9 mouse cellular contexts compared by ENCODE assay signal in the genomic region with DNA sequence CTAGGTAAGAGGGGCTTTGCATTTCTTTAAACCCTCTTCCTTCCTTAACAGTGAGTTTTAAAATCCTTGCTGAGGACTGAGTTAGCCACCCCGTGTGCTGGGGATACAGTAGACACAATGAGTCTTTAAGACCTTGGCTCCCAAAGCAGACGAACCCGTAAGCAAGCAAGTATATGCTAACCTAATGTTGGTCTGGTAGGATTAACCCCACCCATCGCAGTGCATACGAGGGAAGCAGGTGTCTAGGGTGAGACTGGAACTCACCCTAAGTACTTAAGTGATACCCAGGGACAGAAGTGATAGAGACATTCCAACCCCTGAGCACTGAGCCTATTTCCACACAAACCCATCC. TPM values are rescaled to one million over a fixed set of nuclear protein-coding genes. Genes with fewer than 3 reads are reported as not detected.
DNase-seq lines count a peak whose midpoint lies in the region; ATAC-seq and TF ChIP-seq lines count a peak whose summit lies in the region.
"Had no signal": no experiment of that assay in that cellular context is flagged by ENCODE, and none has a peak within 500 bp of the region (broad histone marks: within the 10 kb centered on the region; RNA-seq: fewer than 3 reads in every experiment).

No protein-coding gene starts in this region.

- TF ChIP-seq CTCF in hindbrain, postnatal 0 days (IDR thresholded peaks at IDR 0.05; ENCODE audit: low read depth) = no peak

- H3K27me3 ChIP-seq in kidney, embryonic 15.5 days = no peaks in the 10 kb centered on the region
- peaks cover 7% of the 10 kb centered on the region; the same call in 1 of the 2 replicates for H3K27me3 ChIP-seq in forebrain, embryonic 10.5 days (ENCODE audit: poor library complexity, severe bottlenecking)
- H3K27me3 ChIP-seq in hindbrain, postnatal 0 days (ENCODE audit: insufficient read depth, low read length) = no peaks in the 10 kb centered on the region
- no peaks in the 10 kb centered on the region for H3K27me3 ChIP-seq in midbrain, embryonic 16.5 days (ENCODE audit: control insufficient read depth, insufficient read depth, low read depth, low read length)
- H3K27me3 ChIP-seq: CH12.LX had no signal

- peak overlapping the region; percentile 31; the same call in 1 of the 2 replicates for H3K9ac ChIP-seq in kidney, embryonic 15.5 days
- no peak overlapping the region for H3K9ac ChIP-seq in hindbrain, postnatal 0 days (replicated peaks; ENCODE audit: low read length)
- H3K9ac ChIP-seq in midbrain, embryonic 16.5 days (ENCODE audit: low read depth, low read length) = peak overlapping the region; percentile 4; the same call in 1 of the 2 replicates

- WGBS in kidney, embryonic 15.5 days = 50% methylated on average over 5 of the region's 5 CpGs
- WGBS in forebrain, embryonic 10.5 days = 74% methylated on average over 5 of the region's 5 CpGs
- 64% methylated on average over 5 of the region's 5 CpGs for WGBS in hindbrain, postnatal 0 days
- WGBS in midbrain, embryonic 16.5 days = 64% methylated on average over 5 of the region's 5 CpGs

- ATAC-seq in kidney, embryonic 15.5 days (replicated peaks; ENCODE audit: low FRiP score) = no peak
- ATAC-seq in hindbrain, postnatal 0 days = no peak
- ATAC-seq in midbrain, embryonic 16.5 days = no peak; the same call in 1 of the 2 replicates

- peaks cover 46% of the 10 kb centered on the region for H3K4me1 ChIP-seq in kidney, embryonic 15.5 days
- H3K4me1 ChIP-seq in forebrain, embryonic 10.5 days = peaks cover 36% of the 10 kb centered on the region
- 0 out of 2 replicates have a peak, but pooled peaks cover 3% of the 10 kb centered on the region for H3K4me1 ChIP-seq in hindbrain, postnatal 0 days (ENCODE audit: insufficient read depth, low read length)
- peaks cover 6% of the 10 kb centered on the region; the same call in 1 of the 2 replicates for H3K4me1 ChIP-seq in midbrain, embryonic 16.5 days (ENCODE audit: control insufficient read depth, insufficient read depth, low read length)

- H3K4me2 ChIP-seq in kidney, embryonic 15.5 days = peak overlapping the region; percentile 63
- peak overlapping the region; percentile 60 for H3K4me2 ChIP-seq in hindbrain, postnatal 0 days (ENCODE audit: low read depth, low read length)
- H3K4me2 ChIP-seq in midbrain, embryonic 16.5 days (ENCODE audit: low read length) = no peak overlapping the region; the same call in 1 of the 2 replicates

- H3K4me3 ChIP-seq in kidney, embryonic 15.5 days (replicated peaks) = peak overlapping the region; percentile 32; the same call in 1 of the 2 replicates
- H3K4me3 ChIP-seq in forebrain, embryonic 10.5 days = no peak overlapping the region
- H3K4me3 ChIP-seq in hindbrain, postnatal 0 days (ENCODE audit: low read length) = no peak overlapping the region
- no peak overlapping the region for H3K4me3 ChIP-seq in midbrain, embryonic 16.5 days (ENCODE audit: low read depth, low read length)

- intact Hi-C loops in left cerebral cortex, postnatal 36 days (cut with DNase I) = loop anchor here (2.0 to 5.0 kb wide), 2 partner anchors 44 to 175 kb away; partner anchors contain the start of genes Hmgb1 and Uspl1

- H3K27ac ChIP-seq in kidney, embryonic 15.5 days = peak overlapping the region; percentile 81
- H3K27ac ChIP-seq in forebrain, embryonic 10.5 days = peak overlapping the region; percentile 83
- peak overlapping the region; percentile 81 for H3K27ac ChIP-seq in hindbrain, postnatal 0 days
- H3K27ac ChIP-seq in midbrain, embryonic 16.5 days (ENCODE audit: low read length) = no peak overlapping the region

- H3K9me3 ChIP-seq in kidney, embryonic 15.5 days (replicated peaks) = no peaks in the 10 kb centered on the region
- no peaks in the 10 kb centered on the region for H3K9me3 ChIP-seq in forebrain, embryonic 10.5 days
- no peaks in the 10 kb centered on the region for H3K9me3 ChIP-seq in hindbrain, postnatal 0 days (ENCODE audit: low read length)
- no peaks in the 10 kb centered on the region for H3K9me3 ChIP-seq in midbrain, embryonic 16.5 days (replicated peaks; ENCODE audit: control insufficient read depth, low read length, poor library complexity, severe bottlenecking)

- DNase-seq in kidney, postnatal 36 days = no peak
- DNase-seq in forebrain, embryonic 10.5 days (ENCODE audit: extremely low spot score, low spot score) = no peak
- no peak for DNase-seq in hindbrain, postnatal 0 days (ENCODE audit: low spot score)
- DNase-seq in embryo, embryonic 11 days = no peak
- DNase-seq in spleen, adult 12 weeks (ENCODE audit: low spot score) = no peak
- DNase-seq in left cerebral cortex, postnatal 36 days (ENCODE audit: low spot score in 2 of 2) = no peak

- no peaks in the 10 kb centered on the region for H3K36me3 ChIP-seq in kidney, embryonic 15.5 days
- no peaks in the 10 kb centered on the region for H3K36me3 ChIP-seq in forebrain, embryonic 10.5 days (replicated peaks)
- H3K36me3 ChIP-seq in hindbrain, postnatal 0 days (ENCODE audit: insufficient read depth, low read length) = no peaks in the 10 kb centered on the region
- no peaks in the 10 kb centered on the region for H3K36me3 ChIP-seq in midbrain, embryonic 16.5 days (ENCODE audit: control insufficient read depth, insufficient read depth, low read length)

RNA-seq across cellular contexts. Expression of gene Gm42791, which starts 12.3 kb away (rescaled TPM):
- 3.2 TPM in 1 of 2 replicates, not detected in the other for polyA plus RNA-seq in kidney, embryonic 15.5 days (2015; fragmentation: Nextera tagmentation; extraction: Ambion mirVana)
- 1.2 and 2.5 TPM in 2 replicates for polyA plus RNA-seq in forebrain, embryonic 10.5 days (2016; fragmentation: Nextera tagmentation; extraction: Ambion mirVana)
- total RNA-seq in hindbrain, postnatal 0 days (2014; rRNA removed) = not detected in 2 replicates
- polyA plus RNA-seq in hindbrain, postnatal 0 days (2015; fragmentation: Nextera tagmentation; extraction: Ambion mirVana) = 1.6 and 6.1 TPM in 2 replicates
- 5.7 and 6.7 TPM in 2 replicates for polyA plus RNA-seq in midbrain, embryonic 16.5 days (2015; fragmentation: Nextera tagmentation; extraction: Ambion mirVana)
- 10 to 100 TPM; 14.8 to 36.1 TPM for total RNA-seq in left cerebral cortex, postnatal 36 days (2021)
